Mouse (Mus musculus) kidney, embryonic 14.5 days (tissue): ENCODE data around the gene Mettl16. TPM values are rescaled to one million over a fixed set of nuclear protein-coding genes. Genes with fewer than 3 reads are reported as not detected.

Source experiments
- ATAC-seq: fragments of 200-750 bp; cut with Nextera tagmentation; 2 replicates; pipeline ENCODE4 v1.8.0; 2017; ENCODE audit warnings: moderate number of reproducible peaks, mild to moderate bottlenecking, moderate TSS enrichment, moderate library complexity; ENCODE audit not compliant: low FRiP score, low TSS enrichment
- H3K27ac ChIP-seq: fragments of 300-500 bp; sonication (generic); 2 replicates; pipeline ENCODE4 v1.5.1; 2014; ENCODE audit warnings: low read depth, mild to moderate bottlenecking, low read length, moderate library complexity, mixed read lengths
- H3K27me3 ChIP-seq: fragments of 300-500 bp; sonication (generic); 2 replicates; pipeline ENCODE4 v1.6.1; 2014; ENCODE audit warnings: mild to moderate bottlenecking, low read length; ENCODE audit not compliant: control insufficient read depth, insufficient read depth
- H3K36me3 ChIP-seq: fragments of 300-500 bp; sonication (generic); 2 replicates; pipeline ENCODE4 v1.6.1; 2014; ENCODE audit warnings: low read length, mixed read lengths; ENCODE audit not compliant: control insufficient read depth, insufficient read depth
- H3K4me1 ChIP-seq: fragments of 300-500 bp; sonication (generic); 2 replicates; pipeline ENCODE4 v1.6.1; 2014; ENCODE audit warnings: low read length, mixed read lengths; ENCODE audit not compliant: control insufficient read depth, insufficient read depth
- H3K4me2 ChIP-seq: fragments of 300-500 bp; sonication (generic); replicated peaks from 2 replicates; pipeline ENCODE4 v1.6.1; 2014; ENCODE audit warnings: low read depth, mild to moderate bottlenecking, low read length
- H3K4me3 ChIP-seq: fragments of 300-500 bp; sonication (generic); 2 replicates; pipeline ENCODE4 v1.5.1; 2014; ENCODE audit warnings: mild to moderate bottlenecking, low read length
- H3K9ac ChIP-seq: fragments of 300-500 bp; sonication (generic); 2 replicates; pipeline ENCODE4 v1.6.1; 2014; ENCODE audit warnings: low read depth, mild to moderate bottlenecking, low read length, moderate library complexity
- H3K9me3 ChIP-seq: fragments of 300-500 bp; sonication (generic); 2 replicates; pipeline ENCODE4 v1.6.1; 2016; ENCODE audit warnings: low read length; ENCODE audit not compliant: control insufficient read depth
- WGBS: fragments of 180-500 bp; shearing (Covaris S2); extraction: QIAGEN DNeasy Blood & Tissue Kit; methylation state at CpG from one replicate; pipeline ENCODE4 v1.1.7; 2014; 5-methylcytosine and 5-hydroxymethylcytosine counted together
- polyA plus RNA-seq: library from polyadenylated mRNA; unstranded; fragments of >200 nt; fragmentation: Nextera tagmentation; extraction: Ambion mirVana; gene quantifications from 2 replicates; pipeline ENCODE4 v1.2.1, GENCODE M21; 2014

Gene Mettl16
- polyA plus RNA-seq, 1 experiment from 2014 or later, result 42.0 TPM

DNA sequence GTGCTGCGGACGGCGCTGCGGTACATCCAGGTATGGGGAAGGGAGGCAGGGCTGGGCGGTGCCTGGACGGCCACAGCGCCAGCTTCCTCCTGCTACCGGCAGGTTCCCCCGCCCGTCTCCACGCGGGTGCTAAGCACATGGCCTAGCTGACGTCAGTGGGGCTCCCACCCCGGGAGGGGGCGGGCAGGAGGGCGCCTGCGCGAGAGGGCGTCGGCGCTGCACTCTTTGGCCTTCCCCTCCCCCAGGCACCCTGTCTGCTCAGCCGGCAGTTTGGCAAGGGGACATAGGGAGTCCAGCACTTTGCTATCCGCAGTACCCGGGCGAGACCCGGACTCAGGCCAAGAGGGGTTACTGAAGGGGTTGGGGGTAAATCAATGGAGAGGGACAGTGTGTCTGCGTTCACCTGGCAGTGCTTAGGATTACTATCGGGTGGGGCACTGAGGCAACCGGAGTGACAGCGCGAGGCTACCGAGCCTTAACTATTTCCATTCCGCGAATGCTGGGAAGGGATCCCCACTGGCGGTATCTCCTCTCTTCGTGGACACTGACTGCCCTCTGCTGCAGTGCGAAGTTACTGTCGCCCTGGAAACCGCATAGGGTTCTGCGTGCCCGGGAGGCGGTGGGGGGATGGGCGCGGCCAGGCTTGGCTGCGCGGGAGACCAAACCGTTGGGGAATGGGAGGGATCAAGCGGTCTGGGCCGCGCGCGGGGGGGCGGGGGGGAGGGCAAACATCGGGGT lies 67.2 kb downstream of the Mettl16 start:
- Histone ChIP-seq H3K9me3 (no peaks in the 10 kb centered on the region), H3K36me3 (peaks cover 13% of the 10 kb centered on the region; the same call in 1 of the 2 replicates), H3K4me3 (peak overlapping the region; percentile 51), H3K9ac (peak overlapping the region; percentile 62), H3K4me2 (peak overlapping the region; percentile 82), H3K27me3 (no peaks in the 10 kb centered on the region), H3K27ac (peak overlapping the region; percentile 93), H3K4me1 (peaks cover 44% of the 10 kb centered on the region)
- ATAC-seq, result peak; percentile 68
- under 1% methylated on average over 53 of the region's 54 CpGs for WGBS

DNA sequence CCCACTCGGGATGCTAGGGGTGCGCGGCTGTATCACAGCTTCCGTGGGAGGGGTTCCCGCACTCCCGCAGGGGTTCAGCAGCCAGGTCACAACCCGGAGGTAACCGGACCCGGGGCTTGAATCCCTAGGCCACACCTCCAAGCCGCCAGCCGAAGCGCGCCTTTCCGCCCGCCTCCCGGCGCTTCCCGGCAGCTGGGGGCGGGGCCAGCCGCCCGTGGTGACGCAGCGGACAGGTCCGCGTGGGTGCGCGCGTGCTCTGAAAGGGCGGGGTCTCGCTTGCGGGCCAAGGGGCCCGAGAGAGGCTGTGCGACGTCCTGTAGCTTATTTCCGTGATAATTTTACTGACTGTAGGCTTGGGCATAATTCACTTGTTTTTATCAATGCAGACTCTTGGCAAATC lies 67.8 kb downstream of the Mettl16 start:
- peak; percentile 61 for ATAC-seq
- Histone ChIP-seq H3K4me3 (peak overlapping the region; percentile 51), H3K4me1 (peaks cover 41% of the 10 kb centered on the region), H3K9me3 (no peaks in the 10 kb centered on the region), H3K27me3 (no peaks in the 10 kb centered on the region), H3K27ac (peak overlapping the region; percentile 93), H3K36me3 (peaks cover 16% of the 10 kb centered on the region; the same call in 1 of the 2 replicates), H3K9ac (peak overlapping the region; percentile 62; the same call in 1 of the 2 replicates), H3K4me2 (peak overlapping the region; percentile 82)
- WGBS, result under 1% methylated on average over 33 of the region's 35 CpGs

DNA sequence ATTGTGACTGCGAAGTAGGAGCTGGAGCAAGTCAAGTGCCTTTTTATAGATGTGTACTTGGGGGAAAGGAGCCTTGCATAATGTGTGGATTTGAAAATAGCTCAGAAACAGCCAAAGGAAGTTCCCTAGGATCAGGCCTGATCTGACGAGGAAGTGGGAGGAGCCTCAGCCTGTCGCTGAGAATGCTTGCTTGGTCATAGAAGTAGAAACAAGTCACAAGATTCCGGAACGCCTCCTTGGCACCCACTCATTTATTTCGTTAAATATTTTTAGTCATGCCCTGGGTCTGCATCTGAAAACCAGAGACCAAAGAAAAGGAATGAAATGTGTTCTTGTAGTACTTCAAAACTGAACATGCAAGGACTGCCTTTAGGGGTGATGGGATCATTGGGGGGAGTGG lies 68.3 kb downstream of the Mettl16 start:
- H3K4me3 ChIP-seq, result peak overlapping the region; percentile 51
- 44% methylated on average over 6 of the region's 6 CpGs for WGBS
- no peak for ATAC-seq

DNA sequence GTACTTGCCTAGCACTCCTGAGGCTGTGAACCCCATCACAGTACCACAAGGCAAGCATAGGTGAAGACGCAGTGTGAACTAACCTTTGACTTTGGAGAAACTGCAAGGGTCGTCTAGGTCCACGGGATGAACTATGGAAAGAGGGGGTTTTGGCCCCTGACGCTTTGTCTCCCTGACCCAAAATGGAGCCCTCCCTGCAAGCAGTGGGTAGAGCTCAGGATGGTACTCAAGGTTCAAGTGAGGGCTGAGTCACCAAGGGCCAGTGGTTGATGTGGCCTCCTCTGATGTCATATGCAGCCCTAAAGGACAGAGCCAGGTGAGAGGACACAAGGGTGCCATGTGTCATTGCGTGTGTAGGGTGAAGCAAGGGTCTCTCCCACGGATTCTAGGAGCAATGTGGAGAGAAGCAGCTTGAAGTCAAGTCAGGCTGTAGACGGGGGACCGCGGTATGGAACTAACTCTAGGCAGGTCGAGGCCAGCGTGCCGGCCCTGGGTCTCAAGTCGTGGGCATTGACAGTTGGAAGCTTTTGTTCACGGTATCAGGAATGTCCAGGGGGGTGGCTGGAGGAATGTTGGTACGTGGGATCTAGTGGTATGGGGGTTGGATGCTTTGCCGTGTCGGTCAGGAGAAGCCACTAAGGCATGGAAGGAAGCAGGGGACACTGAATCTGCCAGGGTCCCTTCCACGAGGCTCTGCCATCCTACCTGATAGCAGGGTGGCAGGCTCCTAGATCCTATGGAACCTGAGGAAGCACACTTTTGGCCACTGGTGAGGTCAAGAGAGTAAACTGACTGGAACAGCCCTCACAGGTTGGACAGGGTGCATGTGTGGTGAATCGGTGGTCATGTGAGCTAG lies 69.5 kb downstream of the Mettl16 start:
- Histone ChIP-seq H3K9ac (no peak overlapping the region), H3K27me3 (no peaks in the 10 kb centered on the region), H3K4me3 (no peak overlapping the region), H3K4me1 (peaks cover 25% of the 10 kb centered on the region), H3K9me3 (no peaks in the 10 kb centered on the region; the same call in 1 of the 2 replicates), H3K4me2 (no peak overlapping the region), H3K36me3 (peaks cover 16% of the 10 kb centered on the region; the same call in 1 of the 2 replicates), H3K27ac (no peak overlapping the region)
- ATAC-seq, result no peak
- 92% methylated on average over 19 of the region's 19 CpGs for WGBS

More for the DNA sequence above, 68.3 kb downstream of the Mettl16 start:
- Histone ChIP-seq H3K9ac (no peak overlapping the region), H3K9me3 (no peaks in the 10 kb centered on the region), H3K4me2 (peak overlapping the region; percentile 82), H3K27me3 (no peaks in the 10 kb centered on the region), H3K4me1 (peaks cover 36% of the 10 kb centered on the region), H3K36me3 (peaks cover 16% of the 10 kb centered on the region; the same call in 1 of the 2 replicates), H3K27ac (peak overlapping the region; percentile 93)

DNA sequence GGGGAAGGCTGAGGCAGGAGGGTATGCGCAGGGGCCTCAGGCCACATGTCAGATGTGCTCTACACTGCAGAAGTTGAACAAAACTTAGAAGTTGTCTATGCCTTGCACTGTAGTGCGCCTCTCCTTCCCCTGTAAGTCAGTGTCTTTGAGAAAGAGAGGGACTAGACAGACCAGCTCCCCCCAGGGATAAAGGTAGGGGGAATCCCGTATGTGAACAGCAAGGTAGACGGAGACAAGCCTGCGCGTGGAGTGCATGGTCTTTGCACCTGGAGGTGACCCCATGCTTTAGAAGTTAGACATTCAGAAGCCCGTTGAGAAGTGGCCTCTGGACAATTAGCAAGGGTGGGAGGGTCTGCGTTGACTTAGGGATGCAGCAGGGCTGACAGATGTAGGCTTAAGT lies 70.1 kb downstream of the Mettl16 start:
- no peak overlapping the region for H3K9ac ChIP-seq
- no peaks in the 10 kb centered on the region for H3K27me3 ChIP-seq
- H3K27ac ChIP-seq, result no peak overlapping the region
- 68% methylated on average over 8 of the region's 8 CpGs for WGBS
- H3K4me3 ChIP-seq, result no peak overlapping the region
- peaks cover 6% of the 10 kb centered on the region; the same call in 1 of the 2 replicates for H3K9me3 ChIP-seq
- H3K4me2 ChIP-seq, result no peak overlapping the region
- peaks cover 25% of the 10 kb centered on the region for H3K4me1 ChIP-seq
- ATAC-seq, result no peak
- peaks cover 16% of the 10 kb centered on the region; the same call in 1 of the 2 replicates for H3K36me3 ChIP-seq

DNA sequence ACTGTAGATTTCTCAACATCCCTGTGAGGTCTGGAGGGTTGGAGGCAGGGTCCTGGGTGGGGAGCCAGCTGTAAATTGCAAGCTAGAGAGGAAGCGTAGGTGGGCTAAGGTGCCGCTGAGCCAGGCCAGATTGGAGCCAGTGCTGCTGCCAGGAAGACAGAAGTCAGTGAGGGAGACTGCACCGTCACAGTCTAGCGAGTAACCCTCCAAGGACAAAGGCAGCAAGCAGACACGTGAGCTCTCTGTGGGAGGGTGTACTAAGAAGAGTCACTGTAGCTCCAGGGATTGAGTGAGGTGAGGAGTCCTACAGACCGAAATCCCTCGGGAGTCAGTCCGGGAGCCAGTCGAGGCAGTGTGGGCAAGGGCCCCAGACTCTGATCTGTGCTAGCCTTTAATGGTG lies 70.7 kb downstream of the Mettl16 start:
- ATAC-seq, result peak; percentile 16; the same call in 1 of the 2 replicates
- peaks cover 23% of the 10 kb centered on the region for H3K4me1 ChIP-seq
- H3K36me3 ChIP-seq, result peaks cover 16% of the 10 kb centered on the region; the same call in 1 of the 2 replicates

DNA sequence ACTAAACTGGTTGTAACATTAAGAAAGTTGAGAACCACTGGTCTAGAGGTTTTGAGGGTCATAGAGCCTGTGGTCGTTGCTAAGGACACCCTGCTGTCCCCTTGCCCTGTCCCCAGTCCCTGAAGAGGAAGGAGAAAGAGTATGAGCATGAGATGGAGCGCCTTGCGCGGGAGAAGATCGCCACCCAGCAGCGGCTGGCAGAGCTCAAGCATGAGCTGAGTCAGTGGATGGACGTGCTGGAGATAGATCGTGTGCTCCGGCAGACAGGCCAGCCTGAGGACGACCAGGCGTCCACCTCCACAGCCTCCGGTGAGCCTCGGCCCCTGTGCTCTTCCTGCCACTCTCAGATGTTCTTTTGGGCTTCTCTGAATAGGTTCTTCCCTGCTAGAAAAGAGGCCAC lies 71.4 kb downstream of the Mettl16 start:
- ATAC-seq, result no peak
- Histone ChIP-seq H3K9ac (0 out of 2 replicates have a peak overlapping the region, but pooled peaks have one; percentile 4), H3K27me3 (no peaks in the 10 kb centered on the region), H3K4me1 (peaks cover 20% of the 10 kb centered on the region), H3K4me3 (no peak overlapping the region), H3K27ac (no peak overlapping the region), H3K4me2 (no peak overlapping the region), H3K9me3 (peaks cover 6% of the 10 kb centered on the region; the same call in 1 of the 2 replicates), H3K36me3 (peaks cover 16% of the 10 kb centered on the region; the same call in 1 of the 2 replicates)
- WGBS, result 85% methylated on average over 13 of the region's 13 CpGs

More for the DNA sequence above, 70.7 kb downstream of the Mettl16 start:
- Histone ChIP-seq H3K9me3 (peaks cover 6% of the 10 kb centered on the region; the same call in 1 of the 2 replicates), H3K9ac (0 out of 2 replicates have a peak overlapping the region, but pooled peaks have one; percentile 28), H3K27me3 (no peaks in the 10 kb centered on the region), H3K4me2 (no peak overlapping the region), H3K4me3 (no peak overlapping the region), H3K27ac (no peak overlapping the region)
- 48% methylated on average over 9 of the region's 9 CpGs for WGBS

DNA sequence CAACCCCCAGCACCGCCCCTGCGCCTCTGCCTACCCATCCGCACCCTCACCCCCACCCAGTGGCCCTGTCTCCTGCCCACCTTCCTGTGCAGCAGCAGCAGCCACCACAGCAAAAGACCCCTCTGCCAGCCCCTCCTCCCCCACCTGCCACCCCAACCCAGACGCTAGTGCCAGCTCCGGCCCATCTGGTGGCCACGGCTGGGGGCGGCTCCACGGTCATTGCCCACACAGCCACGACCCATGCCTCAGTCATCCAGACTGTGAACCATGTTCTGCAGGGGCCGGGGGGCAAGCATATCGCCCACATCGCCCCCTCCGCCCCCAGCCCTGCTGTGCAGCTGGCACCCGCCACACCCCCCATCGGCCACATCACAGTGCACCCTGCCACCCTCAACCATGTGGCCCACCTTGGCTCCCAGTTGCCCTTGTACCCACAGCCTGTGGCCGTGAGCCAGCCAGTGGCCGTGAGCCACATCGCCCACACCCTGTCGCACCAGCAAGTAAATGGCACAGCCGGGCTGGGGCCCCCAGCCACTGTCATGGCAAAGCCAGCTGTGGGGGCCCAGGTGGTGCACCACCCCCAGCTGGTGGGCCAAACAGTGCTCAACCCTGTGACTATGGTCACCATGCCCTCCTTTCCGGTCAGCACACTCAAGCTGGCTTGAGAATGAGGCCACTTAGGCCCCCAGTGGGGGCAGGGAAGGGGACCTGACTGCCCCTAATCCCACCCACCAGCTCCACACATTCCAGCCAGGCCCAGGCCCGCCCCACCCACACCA lies 72.2 kb downstream of the Mettl16 start:
- H3K4me2 ChIP-seq, result no peak overlapping the region
- no peaks in the 10 kb centered on the region for H3K27me3 ChIP-seq
- no peak overlapping the region; the same call in 1 of the 2 replicates for H3K27ac ChIP-seq
- WGBS, result 89% methylated on average over 22 of the region's 22 CpGs
- 0 out of 2 replicates have a peak overlapping the region, but pooled peaks have one; percentile 4 for H3K9ac ChIP-seq
- ATAC-seq, result no peak
- peaks cover 16% of the 10 kb centered on the region; the same call in 1 of the 2 replicates for H3K36me3 ChIP-seq
- H3K4me3 ChIP-seq, result no peak overlapping the region
- peaks cover 21% of the 10 kb centered on the region for H3K4me1 ChIP-seq
- H3K9me3 ChIP-seq, result peaks cover 6% of the 10 kb centered on the region; the same call in 1 of the 2 replicates
